Mouse (Mus musculus) lung, postnatal 0 days (tissue): ENCODE data around the gene Lrrc3b. TPM values are rescaled to one million over a fixed set of nuclear protein-coding genes. Genes with fewer than 3 reads are reported as not detected.

Source experiments
- ATAC-seq: fragments of 200-750 bp; cut with Nextera tagmentation; 2 replicates; pipeline ENCODE4 v1.8.0; 2017; ENCODE audit warnings: moderate library complexity
- DNase-seq: peaks from one replicate; pipeline ENCODE4 v3.0.0-alpha.2; 2016; ENCODE audit warnings: low spot score
- H3K27ac ChIP-seq: fragments of 300-500 bp; sonication (generic); 2 replicates; pipeline ENCODE4 v1.5.1; 2014; ENCODE audit warnings: antibody characterized with exemption, mild to moderate bottlenecking, low read length, mixed read lengths
- H3K27me3 ChIP-seq: fragments of 300-500 bp; sonication (generic); replicated peaks from 2 replicates; pipeline ENCODE4 v1.6.1; 2014; ENCODE audit warnings: low read length, mixed read lengths; ENCODE audit not compliant: insufficient read depth
- H3K36me3 ChIP-seq: fragments of 300-500 bp; sonication (generic); 2 replicates; pipeline ENCODE4 v1.6.1; 2014; ENCODE audit warnings: low read length, mixed read lengths; ENCODE audit not compliant: insufficient read depth
- H3K4me1 ChIP-seq: fragments of 300-500 bp; sonication (generic); 2 replicates; pipeline ENCODE4 v1.6.1; 2014; ENCODE audit warnings: antibody characterized with exemption, low read depth, low read length, mixed read lengths; ENCODE audit not compliant: insufficient read depth
- H3K4me2 ChIP-seq: fragments of 300-500 bp; sonication (generic); replicated peaks from 2 replicates; pipeline ENCODE4 v1.6.1; 2014; ENCODE audit warnings: low read depth, mild to moderate bottlenecking, low read length, moderate library complexity, mixed read lengths
- H3K4me3 ChIP-seq: fragments of 300-500 bp; sonication (generic); 2 replicates; pipeline ENCODE4 v1.5.1; 2014; ENCODE audit warnings: low read depth, low read length
- H3K9ac ChIP-seq: fragments of 300-500 bp; sonication (generic); replicated peaks from 2 replicates; pipeline ENCODE4 v1.6.1; 2014; ENCODE audit warnings: low read depth, mild to moderate bottlenecking
- H3K9me3 ChIP-seq: fragments of 300-500 bp; sonication (generic); 2 replicates; pipeline ENCODE4 v1.6.1; 2016; ENCODE audit warnings: low read length, mixed read lengths
- CTCF ChIP-seq: IDR thresholded peaks from 2 replicates; pipeline ENCODE4 v1.5.1; 2016; ENCODE audit warnings: antibody characterized with exemption, mild to moderate bottlenecking
- EP300 ChIP-seq: IDR thresholded peaks from 2 replicates; pipeline ENCODE4 v1.6.1; 2016; ENCODE audit warnings: antibody characterized with exemption, mild to moderate bottlenecking, control low read depth
- WGBS: fragments of 180-500 bp; shearing (Covaris S2); extraction: QIAGEN DNeasy Blood & Tissue Kit; methylation state at CpG from one replicate; pipeline ENCODE4 v1.1.7; 2014; 5-methylcytosine and 5-hydroxymethylcytosine counted together
- polyA plus RNA-seq: library from polyadenylated mRNA; unstranded; fragments of >200 nt; fragmentation: Nextera tagmentation; extraction: Ambion mirVana; gene quantifications from 2 replicates; pipeline ENCODE4 v1.2.1, GENCODE M21; 2015

Lrrc3b gene
- polyA plus RNA-seq, 1 experiment from 2014 or later = 0.79 TPM

- Histone ChIP-seq H3K9ac (no peak overlapping the region), H3K27ac (no peak overlapping the region), H3K4me1 (no peaks in the 10 kb centered on the region), H3K4me3 (no peak overlapping the region), H3K27me3 (no peaks in the 10 kb centered on the region), H3K9me3 (no peaks in the 10 kb centered on the region), H3K4me2 (no peak overlapping the region), H3K36me3 (no peaks in the 10 kb centered on the region)
- WGBS = 18% methylated on average over 3 of the region's 3 CpGs
- DNase-seq (peak; percentile 55), ATAC-seq (no peak)
- TF ChIP-seq EP300 (no peak), CTCF (peak; percentile 86)
Measured at GRCm38 (mm10) chr14:15355512-15355911, 83.3 kb downstream of the Lrrc3b start.

- DNase-seq = no peak
- H3K4me1 ChIP-seq = no peaks in the 10 kb centered on the region
- no peak overlapping the region for H3K4me2 ChIP-seq
- no peaks in the 10 kb centered on the region for H3K9me3 ChIP-seq
- H3K27ac ChIP-seq = no peak overlapping the region
- H3K36me3 ChIP-seq = no peaks in the 10 kb centered on the region
- no peak overlapping the region for H3K9ac ChIP-seq
- 41% methylated on average over 5 of the region's 5 CpGs for WGBS
- TF ChIP-seq CTCF (no peak), EP300 (no peak)
- no peak for ATAC-seq
- H3K4me3 ChIP-seq = no peak overlapping the region
- H3K27me3 ChIP-seq = no peaks in the 10 kb centered on the region
Measured at GRCm38 (mm10) chr14:15354299-15354698, 84.5 kb downstream of the Lrrc3b start.

DNA sequence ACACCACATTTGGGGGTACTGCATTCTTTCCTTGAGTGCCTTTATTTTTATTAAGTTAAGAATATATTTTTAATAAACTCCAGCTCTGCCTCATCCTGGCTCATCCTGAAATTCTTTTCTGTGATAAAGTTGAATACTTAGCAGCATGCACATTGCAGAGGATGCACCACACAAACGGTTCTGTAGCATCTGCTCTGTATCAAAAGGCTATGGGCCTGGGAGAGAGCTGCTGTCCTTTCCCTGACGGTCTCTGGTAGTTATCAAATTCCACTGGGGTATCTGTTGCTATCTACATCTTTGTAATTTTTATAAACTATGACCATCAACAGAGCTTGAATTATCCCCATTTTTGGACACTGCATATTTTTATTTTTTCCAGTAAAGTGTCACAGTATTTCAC is 105.7 kb downstream of the Lrrc3b start:
- H3K27ac ChIP-seq = no peak overlapping the region
- H3K36me3 ChIP-seq = no peaks in the 10 kb centered on the region
- H3K27me3 ChIP-seq = no peaks in the 10 kb centered on the region
- 64% methylated on average over 2 of the region's 2 CpGs for WGBS
- no peak overlapping the region for H3K4me2 ChIP-seq
- H3K4me1 ChIP-seq = no peaks in the 10 kb centered on the region
- no peak for DNase-seq
- TF ChIP-seq CTCF (no peak), EP300 (no peak)
- no peak overlapping the region for H3K4me3 ChIP-seq
- no peak overlapping the region for H3K9ac ChIP-seq
- no peak for ATAC-seq
- H3K9me3 ChIP-seq = no peaks in the 10 kb centered on the region

DNA sequence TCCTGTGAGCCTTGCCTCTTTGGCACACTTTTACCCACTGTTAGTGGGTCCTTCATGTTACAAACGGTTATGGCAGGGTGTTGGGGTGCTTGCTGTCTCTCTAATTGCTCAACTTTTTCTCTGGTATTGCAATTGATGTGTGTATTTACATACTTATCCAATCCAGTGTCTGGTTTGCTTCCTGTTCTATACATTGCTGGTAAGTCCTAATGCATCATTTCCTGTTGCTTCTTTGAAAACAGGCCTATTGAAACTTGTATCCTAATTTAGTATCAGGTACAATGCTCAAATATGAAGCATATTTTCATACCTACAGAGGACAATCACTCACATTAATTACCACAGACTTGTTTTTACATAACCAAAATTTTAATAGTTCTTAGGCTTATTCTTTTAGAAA is 107.4 kb downstream of the Lrrc3b start:
- 14% methylated on average over 1 of the region's 1 CpGs for whole genome bisulfite sequencing

DNA sequence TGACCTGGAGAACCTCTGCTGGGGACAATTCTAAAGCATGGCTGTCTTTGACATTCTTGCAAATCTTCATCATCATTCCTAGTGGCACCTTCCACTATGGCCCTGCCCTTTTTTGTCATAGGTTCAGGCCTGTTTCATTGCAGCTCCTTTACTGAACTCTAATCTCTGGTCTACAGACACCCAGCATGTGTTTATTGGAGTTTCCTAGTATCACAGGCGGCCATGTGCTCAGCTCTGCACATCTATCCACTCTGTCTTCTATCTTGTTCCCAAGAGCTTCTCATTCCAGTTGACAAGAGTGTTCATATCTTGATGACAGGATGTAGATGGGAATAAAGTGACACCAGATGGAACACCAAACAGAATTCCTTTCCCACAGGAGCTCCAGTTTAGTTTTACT is 108.6 kb downstream of the Lrrc3b start:
- no peaks in the 10 kb centered on the region for H3K4me1 ChIP-seq
- ATAC-seq (no peak), DNase-seq (no peak)
- no peak overlapping the region for H3K27ac ChIP-seq
- no peak overlapping the region for H3K4me3 ChIP-seq
- H3K9ac ChIP-seq = no peak overlapping the region
- H3K27me3 ChIP-seq = no peaks in the 10 kb centered on the region
- no peak overlapping the region for H3K4me2 ChIP-seq
- TF ChIP-seq EP300 (no peak), CTCF (no peak)
- 61% methylated on average over 1 of the region's 1 CpGs for WGBS
- H3K36me3 ChIP-seq = no peaks in the 10 kb centered on the region
- H3K9me3 ChIP-seq = no peaks in the 10 kb centered on the region

More for the DNA sequence above, 107.4 kb downstream of the Lrrc3b start:
- Histone ChIP-seq H3K4me2 (no peak overlapping the region), H3K36me3 (no peaks in the 10 kb centered on the region), H3K9me3 (no peaks in the 10 kb centered on the region), H3K27ac (no peak overlapping the region), H3K4me1 (no peaks in the 10 kb centered on the region), H3K27me3 (no peaks in the 10 kb centered on the region), H3K4me3 (no peak overlapping the region), H3K9ac (no peak overlapping the region)
- no peak for TF ChIP-seq EP300
- no peak for TF ChIP-seq CTCF
- ATAC-seq (no peak), DNase-seq (no peak)

DNA sequence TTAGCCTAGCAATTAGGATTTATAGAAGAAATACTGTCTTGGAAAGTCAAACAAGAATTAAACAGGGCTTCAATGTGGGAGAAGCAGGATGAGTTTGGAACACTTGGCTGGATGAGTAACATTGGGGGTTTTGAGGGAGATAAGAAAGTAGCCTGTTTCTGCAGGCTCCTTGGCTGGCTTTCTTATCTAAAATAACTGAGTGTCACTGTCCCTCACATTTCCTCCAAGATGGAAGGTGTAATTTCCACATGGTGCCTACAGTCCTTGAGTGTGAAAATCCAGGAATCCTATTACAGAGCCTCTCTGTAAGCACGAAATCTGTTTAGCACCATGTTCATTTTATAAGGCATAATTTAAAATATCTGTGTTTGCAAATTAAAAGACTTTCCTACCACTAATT is 112.9 kb downstream of the Lrrc3b start:
- 84% methylated on average over 1 of the region's 1 CpGs for WGBS
- no peak for ATAC-seq
- no peaks in the 10 kb centered on the region for H3K36me3 ChIP-seq
- H3K4me2 ChIP-seq = no peak overlapping the region
- no peaks in the 10 kb centered on the region for H3K27me3 ChIP-seq
- no peaks in the 10 kb centered on the region for H3K4me1 ChIP-seq
- DNase-seq = no peak
- H3K4me3 ChIP-seq = no peak overlapping the region
- no peak overlapping the region for H3K27ac ChIP-seq
- no peaks in the 10 kb centered on the region for H3K9me3 ChIP-seq
- H3K9ac ChIP-seq = no peak overlapping the region
- no peak for TF ChIP-seq CTCF
- no peak for TF ChIP-seq EP300
